Mouse (Mus musculus) heart, embryonic 15.5 days (tissue): ENCODE results near the gene Camkk1. TPM values are rescaled to one million over a fixed set of nuclear protein-coding genes. Genes with fewer than 3 reads are reported as not detected.

Experiments used
- ATAC-seq: fragments of 200-750 bp; cut with Nextera tagmentation; replicated peaks from 2 replicates; pipeline ENCODE4 v1.8.0; 2017; ENCODE audit warnings: low read depth, moderate TSS enrichment; ENCODE audit not compliant: insufficient number of reproducible peaks, insufficient read depth, low FRiP score
- H3K27ac ChIP-seq: fragments of 300-500 bp; sonication (generic); 2 replicates; pipeline ENCODE4 v1.5.1; 2015; ENCODE audit warnings: mild to moderate bottlenecking, inconsistent platforms
- H3K27me3 ChIP-seq: fragments of 300-500 bp; sonication (generic); 2 replicates; pipeline ENCODE4 v1.6.1; 2015; ENCODE audit warnings: inconsistent platforms
- H3K36me3 ChIP-seq: fragments of 300-500 bp; sonication (generic); 2 replicates; pipeline ENCODE4 v1.6.1; 2015; ENCODE audit warnings: mild to moderate bottlenecking, inconsistent platforms
- H3K4me1 ChIP-seq: fragments of 300-500 bp; sonication (generic); replicated peaks from 2 replicates; pipeline ENCODE4 v1.6.1; 2015; ENCODE audit warnings: inconsistent platforms
- H3K4me2 ChIP-seq: fragments of 300-500 bp; sonication (generic); 2 replicates; pipeline ENCODE4 v1.6.1; 2015; ENCODE audit warnings: inconsistent platforms, mild to moderate bottlenecking, moderate library complexity
- H3K4me3 ChIP-seq: fragments of 300-500 bp; sonication (generic); 2 replicates; pipeline ENCODE4 v1.5.1; 2015; ENCODE audit warnings: mild to moderate bottlenecking, inconsistent platforms
- H3K9ac ChIP-seq: fragments of 300-500 bp; sonication (generic); 2 replicates; pipeline ENCODE4 v1.6.1; 2015; ENCODE audit warnings: mild to moderate bottlenecking, inconsistent platforms
- H3K9me3 ChIP-seq: fragments of 300-500 bp; sonication (generic); replicated peaks from 2 replicates; pipeline ENCODE4 v1.6.1; 2016; ENCODE audit warnings: inconsistent platforms
- WGBS: fragments of 180-500 bp; shearing (Covaris S2); methylation state at CpG from one replicate; pipeline ENCODE4 v1.1.7; 2015; ENCODE audit warnings: mixed read lengths; 5-methylcytosine and 5-hydroxymethylcytosine counted together
- polyA plus RNA-seq: library from polyadenylated mRNA; unstranded; fragments of >200 nt; fragmentation: Nextera tagmentation; extraction: Ambion mirVana; gene quantifications from 2 replicates; pipeline ENCODE4 v1.2.1, GENCODE M21; 2015

The Camkk1 gene
- polyA plus RNA-seq, 1 experiment from 2014 or later, result 2.7 TPM

GRCm38 (mm10) chr11:73059630-73060029 is 40.8 kb downstream of the Camkk1 start:
- no peaks in the 10 kb centered on the region for H3K9me3 ChIP-seq
- WGBS, result 90% methylated on average over 3 of the region's 3 CpGs
- H3K4me2 ChIP-seq, result no peak overlapping the region
- peaks cover 36% of the 10 kb centered on the region for H3K36me3 ChIP-seq
- no peak overlapping the region for H3K9ac ChIP-seq
- peaks cover 10% of the 10 kb centered on the region for H3K4me1 ChIP-seq
- no peak for ATAC-seq
- no peak overlapping the region for H3K27ac ChIP-seq
- no peak overlapping the region for H3K4me3 ChIP-seq
- no peaks in the 10 kb centered on the region for H3K27me3 ChIP-seq

GRCm38 (mm10) chr11:73061413-73061812 is 42.6 kb downstream of the Camkk1 start:
- no peaks in the 10 kb centered on the region for H3K27me3 ChIP-seq
- peak overlapping the region; percentile 56 for H3K27ac ChIP-seq
- H3K4me3 ChIP-seq, result no peak overlapping the region
- peaks cover 25% of the 10 kb centered on the region; the same call in 1 of the 2 replicates for H3K36me3 ChIP-seq
- no peak overlapping the region for H3K9ac ChIP-seq
- peaks cover 10% of the 10 kb centered on the region for H3K4me1 ChIP-seq
- WGBS, result 51% methylated on average over 3 of the region's 3 CpGs
- no peaks in the 10 kb centered on the region for H3K9me3 ChIP-seq
- 0 out of 2 replicates have a peak, but pooled peaks have one; percentile 31 for ATAC-seq
- no peak overlapping the region for H3K4me2 ChIP-seq

GRCm38 (mm10) chr11:73071839-73072238 is 53.0 kb downstream of the Camkk1 start:
- no peak overlapping the region for H3K4me3 ChIP-seq
- no peak overlapping the region for H3K27ac ChIP-seq
- no peaks in the 10 kb centered on the region for H3K9me3 ChIP-seq
- H3K4me2 ChIP-seq, result no peak overlapping the region
- no peaks in the 10 kb centered on the region for H3K4me1 ChIP-seq
- no peak for ATAC-seq
- no peaks in the 10 kb centered on the region for H3K27me3 ChIP-seq
- no peak overlapping the region for H3K9ac ChIP-seq
- WGBS, result 81% methylated on average over 3 of the region's 3 CpGs
- H3K36me3 ChIP-seq, result peaks cover 74% of the 10 kb centered on the region

GRCm38 (mm10) chr11:73076295-73076694 is 57.5 kb downstream of the Camkk1 start:
- Histone ChIP-seq H3K36me3 (peaks cover 73% of the 10 kb centered on the region), H3K27me3 (no peaks in the 10 kb centered on the region), H3K4me3 (no peak overlapping the region), H3K4me2 (no peak overlapping the region), H3K27ac (no peak overlapping the region), H3K4me1 (no peaks in the 10 kb centered on the region), H3K9ac (no peak overlapping the region), H3K9me3 (no peaks in the 10 kb centered on the region)
- ATAC-seq, result no peak
- WGBS, result 87% methylated on average over 4 of the region's 4 CpGs

GRCm38 (mm10) chr11:73076733-73077132 is 57.9 kb downstream of the Camkk1 start:
- WGBS, result 59% methylated on average over 4 of the region's 4 CpGs
- Histone ChIP-seq H3K9ac (no peak overlapping the region), H3K4me2 (no peak overlapping the region), H3K36me3 (peaks cover 75% of the 10 kb centered on the region), H3K27ac (no peak overlapping the region), H3K27me3 (no peaks in the 10 kb centered on the region), H3K4me3 (no peak overlapping the region), H3K4me1 (no peaks in the 10 kb centered on the region), H3K9me3 (no peaks in the 10 kb centered on the region)
- no peak for ATAC-seq

GRCm38 (mm10) chr11:73077211-73077720 is 58.5 kb downstream of the Camkk1 start:
- no peaks in the 10 kb centered on the region for H3K4me1 ChIP-seq
- 85% methylated on average over 6 of the region's 6 CpGs for WGBS
- no peak overlapping the region for H3K27ac ChIP-seq
- H3K9ac ChIP-seq, result no peak overlapping the region
- no peak overlapping the region for H3K4me3 ChIP-seq
- ATAC-seq, result no peak
- H3K36me3 ChIP-seq, result peaks cover 80% of the 10 kb centered on the region
- no peaks in the 10 kb centered on the region for H3K27me3 ChIP-seq
- no peak overlapping the region for H3K4me2 ChIP-seq
- no peaks in the 10 kb centered on the region for H3K9me3 ChIP-seq

GRCm38 (mm10) chr11:73078615-73079014 is 59.8 kb downstream of the Camkk1 start:
- WGBS, result 89% methylated on average over 8 of the region's 8 CpGs
- Histone ChIP-seq H3K9ac (no peak overlapping the region), H3K36me3 (peaks cover 73% of the 10 kb centered on the region), H3K4me1 (no peaks in the 10 kb centered on the region), H3K27ac (no peak overlapping the region), H3K4me3 (no peak overlapping the region), H3K9me3 (no peaks in the 10 kb centered on the region), H3K4me2 (no peak overlapping the region), H3K27me3 (no peaks in the 10 kb centered on the region)
- ATAC-seq, result no peak

GRCm38 (mm10) chr11:73080306-73080705 is 61.5 kb downstream of the Camkk1 start:
- Histone ChIP-seq H3K4me3 (no peak overlapping the region), H3K4me2 (no peak overlapping the region), H3K27ac (no peak overlapping the region), H3K27me3 (no peaks in the 10 kb centered on the region), H3K9ac (no peak overlapping the region), H3K4me1 (peaks cover 9% of the 10 kb centered on the region), H3K9me3 (no peaks in the 10 kb centered on the region), H3K36me3 (peaks cover 59% of the 10 kb centered on the region)
- WGBS, result 76% methylated on average over 3 of the region's 3 CpGs
- no peak for ATAC-seq

GRCm38 (mm10) chr11:73084303-73084702 is 65.5 kb downstream of the Camkk1 start:
- Histone ChIP-seq H3K4me1 (peaks cover 33% of the 10 kb centered on the region), H3K9me3 (no peaks in the 10 kb centered on the region), H3K36me3 (peaks cover 30% of the 10 kb centered on the region), H3K27ac (peak overlapping the region; percentile 32), H3K9ac (no peak overlapping the region), H3K27me3 (no peaks in the 10 kb centered on the region), H3K4me3 (no peak overlapping the region), H3K4me2 (no peak overlapping the region)
- ATAC-seq, result no peak
- 58% methylated on average over 6 of the region's 6 CpGs for WGBS

GRCm38 (mm10) chr11:73084804-73085231 is 66.0 kb downstream of the Camkk1 start:
- ATAC-seq, result no peak
- 58% methylated on average over 10 of the region's 10 CpGs for WGBS

GRCm38 (mm10) chr11:73085391-73085790 is 66.6 kb downstream of the Camkk1 start:
- Histone ChIP-seq H3K4me3 (no peak overlapping the region), H3K27ac (peak overlapping the region; percentile 32), H3K4me2 (no peak overlapping the region), H3K36me3 (peaks cover 24% of the 10 kb centered on the region), H3K9ac (no peak overlapping the region), H3K4me1 (peaks cover 33% of the 10 kb centered on the region), H3K9me3 (no peaks in the 10 kb centered on the region), H3K27me3 (no peaks in the 10 kb centered on the region)
- no peak for ATAC-seq
- 36% methylated on average over 7 of the region's 7 CpGs for WGBS

More at GRCm38 (mm10) chr11:73084804-73085231, 66.0 kb downstream of the Camkk1 start:
- Histone ChIP-seq H3K27me3 (no peaks in the 10 kb centered on the region), H3K4me1 (peaks cover 33% of the 10 kb centered on the region), H3K9ac (no peak overlapping the region), H3K4me2 (no peak overlapping the region), H3K36me3 (peaks cover 26% of the 10 kb centered on the region), H3K27ac (peak overlapping the region; percentile 32), H3K9me3 (no peaks in the 10 kb centered on the region), H3K4me3 (no peak overlapping the region)

GRCm38 (mm10) chr11:73087700-73088480 is 69.1 kb downstream of the Camkk1 start:
- Histone ChIP-seq H3K4me3 (no peak overlapping the region), H3K27ac (no peak overlapping the region), H3K4me2 (no peak overlapping the region), H3K9me3 (no peaks in the 10 kb centered on the region), H3K9ac (no peak overlapping the region), H3K27me3 (no peaks in the 10 kb centered on the region), H3K4me1 (peaks cover 33% of the 10 kb centered on the region), H3K36me3 (no peaks in the 10 kb centered on the region; the same call in 1 of the 2 replicates)
- WGBS, result 52% methylated on average over 6 of the region's 6 CpGs
- no peak for ATAC-seq
